Mouse (Mus musculus) intestine, embryonic 15.5 days (tissue): Measurements from ENCODE around the gene Lrrc8a. TPM values are rescaled to one million over a fixed set of nuclear protein-coding genes. Genes with fewer than 3 reads are reported as not detected.

Experiments
- ATAC-seq: fragments of 200-750 bp; cut with Nextera tagmentation; 2 replicates; pipeline ENCODE4 v1.8.0; 2017; ENCODE audit warnings: moderate TSS enrichment, moderate library complexity
- H3K27ac ChIP-seq: fragments of 300-500 bp; sonication (generic); 2 replicates; pipeline ENCODE4 v1.5.1; 2015; ENCODE audit warnings: mild to moderate bottlenecking, inconsistent platforms
- H3K27me3 ChIP-seq: fragments of 300-500 bp; sonication (generic); replicated peaks from 2 replicates; pipeline ENCODE4 v1.6.1; 2015; ENCODE audit warnings: inconsistent platforms
- H3K36me3 ChIP-seq: fragments of 300-500 bp; sonication (generic); 2 replicates; pipeline ENCODE4 v1.6.1; 2015; ENCODE audit warnings: inconsistent platforms
- H3K4me1 ChIP-seq: fragments of 300-500 bp; sonication (generic); replicated peaks from 2 replicates; pipeline ENCODE4 v1.6.1; 2015; ENCODE audit warnings: inconsistent platforms
- H3K4me2 ChIP-seq: fragments of 300-500 bp; sonication (generic); replicated peaks from 2 replicates; pipeline ENCODE4 v1.6.1; 2015; ENCODE audit warnings: mild to moderate bottlenecking, inconsistent platforms
- H3K4me3 ChIP-seq: fragments of 300-500 bp; sonication (generic); replicated peaks from 2 replicates; pipeline ENCODE4 v1.5.1; 2015; ENCODE audit warnings: inconsistent platforms
- H3K9ac ChIP-seq: fragments of 300-500 bp; sonication (generic); 2 replicates; pipeline ENCODE4 v1.6.1; 2015; ENCODE audit warnings: inconsistent platforms
- H3K9me3 ChIP-seq: fragments of 300-500 bp; sonication (generic); 2 replicates; pipeline ENCODE4 v1.6.1; 2016; ENCODE audit warnings: inconsistent platforms
- WGBS: fragments of 180-500 bp; shearing (Covaris S2); methylation state at CpG from one replicate; pipeline ENCODE4 v1.1.7; 2015; 5-methylcytosine and 5-hydroxymethylcytosine counted together
- polyA plus RNA-seq: library from polyadenylated mRNA; unstranded; fragments of >200 nt; fragmentation: Nextera tagmentation; extraction: Ambion mirVana; gene quantifications from 2 replicates; pipeline ENCODE4 v1.2.1, GENCODE M21; 2015

Lrrc8a gene
- polyA plus RNA-seq, 1 experiment from 2014 or later = 37.7 TPM

DNA sequence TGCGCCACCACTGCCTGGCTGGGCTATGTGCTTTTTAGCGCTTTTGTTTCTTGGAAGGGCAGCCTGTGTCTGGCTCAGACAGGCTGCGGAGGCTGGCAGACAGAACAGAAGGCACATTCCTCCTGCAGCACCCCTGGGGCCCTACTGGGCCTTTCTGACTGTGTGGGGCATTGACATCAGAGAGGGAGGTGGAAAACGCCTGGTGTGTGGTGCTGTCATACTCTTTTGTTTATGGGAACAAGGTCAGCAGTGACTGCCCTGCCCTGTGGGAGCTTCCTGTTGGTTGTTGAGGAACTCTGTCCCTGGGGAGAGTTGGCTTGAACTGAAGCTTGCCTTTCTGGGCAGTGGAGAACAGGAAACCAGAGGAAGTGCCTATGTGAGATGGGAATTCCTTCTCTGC is 5.0 kb downstream of the Lrrc8a start:
- Histone ChIP-seq H3K27ac (peak overlapping the region; percentile 6; the same call in 1 of the 2 replicates), H3K4me1 (peaks cover 26% of the 10 kb centered on the region), H3K36me3 (peaks cover 12% of the 10 kb centered on the region), H3K4me2 (no peak overlapping the region), H3K9me3 (no peaks in the 10 kb centered on the region), H3K4me3 (no peak overlapping the region), H3K27me3 (no peaks in the 10 kb centered on the region), H3K9ac (no peak overlapping the region)
- ATAC-seq = no peak
- 49% methylated on average over 4 of the region's 4 CpGs for WGBS

DNA sequence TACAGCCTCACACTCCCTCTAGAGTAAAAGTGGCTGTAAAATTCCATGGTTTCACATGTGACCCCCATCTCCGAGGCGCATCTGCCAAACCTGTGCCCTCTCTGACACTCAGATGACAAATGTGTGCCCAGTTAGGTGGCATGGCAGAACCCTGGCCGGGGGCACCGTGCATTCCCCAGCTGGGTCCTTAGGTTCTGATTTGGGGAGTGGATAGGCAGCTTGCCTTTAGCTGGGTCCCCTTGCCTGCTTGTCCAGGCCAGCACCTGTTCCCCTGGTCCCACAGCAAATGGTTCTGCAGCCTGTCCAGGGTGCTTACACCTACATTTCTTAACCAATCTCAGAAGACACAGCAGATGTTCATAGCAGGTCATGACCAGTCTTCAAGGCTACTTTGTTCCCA is 5.9 kb downstream of the Lrrc8a start:
- ATAC-seq = no peak
- Histone ChIP-seq H3K9ac (no peak overlapping the region), H3K4me1 (peaks cover 23% of the 10 kb centered on the region), H3K27ac (no peak overlapping the region), H3K36me3 (peaks cover 16% of the 10 kb centered on the region), H3K4me3 (no peak overlapping the region), H3K27me3 (no peaks in the 10 kb centered on the region), H3K4me2 (no peak overlapping the region), H3K9me3 (no peaks in the 10 kb centered on the region)
- 85% methylated on average over 4 of the region's 4 CpGs for WGBS

DNA sequence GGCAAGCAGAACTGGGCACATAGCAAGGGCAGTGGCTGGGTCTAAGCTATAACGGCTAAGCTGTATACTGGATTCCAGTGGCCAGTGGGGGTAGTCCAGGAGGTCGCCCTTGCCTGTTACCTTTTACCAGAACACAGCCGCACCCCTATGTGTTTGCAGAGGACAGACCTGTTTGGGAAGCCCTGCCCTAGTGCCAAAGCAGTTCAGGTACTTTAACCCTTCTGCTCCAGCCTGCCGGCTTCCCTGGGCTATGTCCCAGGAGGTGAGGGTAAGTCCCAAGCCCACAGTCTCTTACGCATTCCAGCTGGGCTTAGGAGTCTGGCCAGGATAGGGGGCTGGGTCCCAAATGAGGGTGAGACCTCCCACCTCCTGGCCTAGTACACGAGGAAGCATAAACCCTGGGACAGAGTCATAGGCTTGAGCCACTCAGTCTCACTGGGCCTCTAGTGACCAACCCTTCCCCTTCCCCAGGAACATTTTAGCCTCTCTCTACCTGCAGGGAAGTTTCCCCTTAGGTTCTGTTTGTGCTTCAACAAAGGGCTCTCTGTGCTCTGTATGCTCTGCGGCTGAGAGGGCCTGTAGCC is 7.2 kb downstream of the Lrrc8a start:
- H3K4me3 ChIP-seq = no peak overlapping the region
- no peak overlapping the region for H3K9ac ChIP-seq
- 0 out of 2 replicates have a peak overlapping the region, but pooled peaks have one; percentile 9 for H3K4me2 ChIP-seq
- no peaks in the 10 kb centered on the region for H3K27me3 ChIP-seq
- H3K4me1 ChIP-seq = peaks cover 10% of the 10 kb centered on the region; the same call in 1 of the 2 replicates
- H3K36me3 ChIP-seq = peaks cover 22% of the 10 kb centered on the region
- H3K27ac ChIP-seq = no peak overlapping the region
- WGBS = 44% methylated on average over 7 of the region's 7 CpGs
- ATAC-seq = peak; percentile 28; the same call in 1 of the 2 replicates
- H3K9me3 ChIP-seq = no peaks in the 10 kb centered on the region

DNA sequence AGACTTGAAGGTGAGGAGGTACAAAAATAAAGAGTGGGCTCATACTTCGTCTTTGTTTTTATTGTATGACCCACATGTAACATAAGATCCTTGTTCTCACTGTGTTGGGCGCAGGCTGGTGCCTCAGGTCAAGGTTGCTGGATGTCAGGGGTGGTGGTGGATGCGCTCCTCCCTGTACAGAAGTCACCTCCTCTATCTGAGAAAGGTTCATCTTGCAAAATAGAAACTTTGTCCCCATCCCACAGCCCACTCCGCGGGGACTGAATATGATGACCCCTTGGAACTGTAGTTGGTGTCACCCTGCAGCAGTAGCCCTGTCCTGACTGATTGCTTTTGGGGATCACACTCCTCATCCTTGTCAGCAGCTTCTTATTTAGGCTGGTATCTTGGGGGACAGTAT is 9.5 kb downstream of the Lrrc8a start:
- H3K9ac ChIP-seq = no peak overlapping the region
- WGBS = 89% methylated on average over 5 of the region's 5 CpGs
- H3K27ac ChIP-seq = no peak overlapping the region
- H3K4me3 ChIP-seq = no peak overlapping the region
- no peaks in the 10 kb centered on the region for H3K27me3 ChIP-seq
- peaks cover 16% of the 10 kb centered on the region for H3K4me1 ChIP-seq
- no peaks in the 10 kb centered on the region for H3K9me3 ChIP-seq
- H3K36me3 ChIP-seq = peaks cover 12% of the 10 kb centered on the region; the same call in 1 of the 2 replicates
- no peak for ATAC-seq
- no peak overlapping the region for H3K4me2 ChIP-seq

DNA sequence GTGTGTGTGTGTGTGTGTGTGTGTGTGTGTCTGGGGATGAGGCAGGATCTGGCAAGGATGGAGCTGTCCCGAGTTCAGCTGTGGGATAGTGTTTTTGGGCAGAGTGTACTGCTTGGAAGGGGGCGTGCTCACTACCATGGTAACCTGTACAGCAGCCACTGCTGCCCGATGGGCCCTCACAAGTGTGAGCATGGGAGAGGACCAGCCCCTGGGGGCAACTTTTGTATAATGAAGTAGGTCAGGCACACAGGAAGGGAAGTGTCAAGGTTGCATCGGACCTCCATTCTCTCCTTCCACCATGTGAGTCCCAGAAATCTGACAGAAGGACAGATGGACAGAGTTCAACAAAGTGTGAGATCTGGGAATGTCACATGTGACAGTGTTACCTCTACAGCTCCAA is 10.2 kb downstream of the Lrrc8a start:
- no peaks in the 10 kb centered on the region for H3K27me3 ChIP-seq
- H3K36me3 ChIP-seq = peaks cover 11% of the 10 kb centered on the region; the same call in 1 of the 2 replicates
- no peak overlapping the region for H3K9ac ChIP-seq
- no peak overlapping the region for H3K27ac ChIP-seq
- no peak overlapping the region for H3K4me2 ChIP-seq
- peaks cover 18% of the 10 kb centered on the region for H3K4me1 ChIP-seq
- no peaks in the 10 kb centered on the region for H3K9me3 ChIP-seq
- no peak for ATAC-seq
- no peak overlapping the region for H3K4me3 ChIP-seq
- 71% methylated on average over 4 of the region's 4 CpGs for WGBS

DNA sequence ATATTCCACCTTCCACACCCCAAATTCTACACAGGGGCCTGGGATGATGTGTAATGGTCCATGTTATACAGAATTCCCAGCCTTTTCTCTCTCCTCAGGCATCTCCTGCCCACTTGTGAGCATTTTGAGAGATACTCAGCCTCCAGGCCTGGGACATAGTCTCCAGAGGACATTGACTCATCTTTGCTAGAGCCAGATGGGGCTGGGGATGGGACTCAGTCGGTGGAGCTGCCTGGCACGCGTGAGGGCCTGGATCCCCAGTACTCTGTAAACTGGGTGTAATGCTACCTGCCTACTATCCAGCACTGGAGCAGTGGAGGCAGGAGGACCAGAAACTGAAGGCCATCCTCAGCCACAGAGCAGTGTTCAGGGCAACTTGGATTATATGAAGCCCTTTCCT is 11.7 kb downstream of the Lrrc8a start:
- ATAC-seq = no peak
- Histone ChIP-seq H3K4me3 (no peak overlapping the region), H3K4me1 (peaks cover 20% of the 10 kb centered on the region), H3K36me3 (peaks cover 11% of the 10 kb centered on the region; the same call in 1 of the 2 replicates), H3K27ac (no peak overlapping the region), H3K9ac (no peak overlapping the region), H3K4me2 (no peak overlapping the region), H3K9me3 (no peaks in the 10 kb centered on the region), H3K27me3 (no peaks in the 10 kb centered on the region)
- WGBS = 89% methylated on average over 3 of the region's 3 CpGs

GRCm38 (mm10) chr2:30250166-30251128 is 12.9 kb downstream of the Lrrc8a start:
- 86% methylated on average over 10 of the region's 10 CpGs for WGBS
- Histone ChIP-seq H3K27ac (no peak overlapping the region), H3K9me3 (no peaks in the 10 kb centered on the region), H3K4me3 (no peak overlapping the region), H3K9ac (no peak overlapping the region), H3K27me3 (no peaks in the 10 kb centered on the region), H3K36me3 (peaks cover 18% of the 10 kb centered on the region; the same call in 1 of the 2 replicates), H3K4me1 (peaks cover 16% of the 10 kb centered on the region), H3K4me2 (no peak overlapping the region)
- no peak for ATAC-seq

GRCm38 (mm10) chr2:30251417-30252104 is 14.0 kb downstream of the Lrrc8a start:
- Histone ChIP-seq H3K9ac (0 out of 2 replicates have a peak overlapping the region, but pooled peaks have one; percentile 2), H3K27me3 (no peaks in the 10 kb centered on the region)

GRCm38 (mm10) chr2:30252521-30252920 is 15.0 kb downstream of the Lrrc8a start:
- no peaks in the 10 kb centered on the region for H3K27me3 ChIP-seq
- no peak for ATAC-seq
- WGBS = 65% methylated on average over 3 of the region's 3 CpGs
- H3K36me3 ChIP-seq = peaks cover 36% of the 10 kb centered on the region
- no peak overlapping the region for H3K9ac ChIP-seq
- peak overlapping the region; percentile 83; the same call in 1 of the 2 replicates for H3K27ac ChIP-seq
- no peaks in the 10 kb centered on the region for H3K9me3 ChIP-seq
- no peak overlapping the region; the same call in 1 of the 2 replicates for H3K4me2 ChIP-seq
- H3K4me1 ChIP-seq = peaks cover 16% of the 10 kb centered on the region
- no peak overlapping the region for H3K4me3 ChIP-seq

More at GRCm38 (mm10) chr2:30251417-30252104, 14.0 kb downstream of the Lrrc8a start:
- H3K27ac ChIP-seq = peak overlapping the region; percentile 83
- 59% methylated on average over 5 of the region's 5 CpGs for WGBS
- peak; percentile 95 for ATAC-seq
- H3K36me3 ChIP-seq = peaks cover 29% of the 10 kb centered on the region
- H3K4me2 ChIP-seq = peak overlapping the region; percentile 34; the same call in 1 of the 2 replicates
- peaks cover 16% of the 10 kb centered on the region for H3K4me1 ChIP-seq
- no peaks in the 10 kb centered on the region for H3K9me3 ChIP-seq
- no peak overlapping the region for H3K4me3 ChIP-seq

- Histone ChIP-seq H3K4me2 (no peak overlapping the region), H3K9ac (no peak overlapping the region), H3K36me3 (peaks cover 31% of the 10 kb centered on the region), H3K4me3 (no peak overlapping the region), H3K4me1 (peaks cover 16% of the 10 kb centered on the region), H3K27me3 (no peaks in the 10 kb centered on the region), H3K9me3 (no peaks in the 10 kb centered on the region), H3K27ac (no peak overlapping the region)
- ATAC-seq = no peak
- 79% methylated on average over 5 of the region's 5 CpGs for WGBS
These were observed 16.3 kb downstream of the Lrrc8a start for GRCm38 (mm10) chr2:30253809-30254208.

DNA sequence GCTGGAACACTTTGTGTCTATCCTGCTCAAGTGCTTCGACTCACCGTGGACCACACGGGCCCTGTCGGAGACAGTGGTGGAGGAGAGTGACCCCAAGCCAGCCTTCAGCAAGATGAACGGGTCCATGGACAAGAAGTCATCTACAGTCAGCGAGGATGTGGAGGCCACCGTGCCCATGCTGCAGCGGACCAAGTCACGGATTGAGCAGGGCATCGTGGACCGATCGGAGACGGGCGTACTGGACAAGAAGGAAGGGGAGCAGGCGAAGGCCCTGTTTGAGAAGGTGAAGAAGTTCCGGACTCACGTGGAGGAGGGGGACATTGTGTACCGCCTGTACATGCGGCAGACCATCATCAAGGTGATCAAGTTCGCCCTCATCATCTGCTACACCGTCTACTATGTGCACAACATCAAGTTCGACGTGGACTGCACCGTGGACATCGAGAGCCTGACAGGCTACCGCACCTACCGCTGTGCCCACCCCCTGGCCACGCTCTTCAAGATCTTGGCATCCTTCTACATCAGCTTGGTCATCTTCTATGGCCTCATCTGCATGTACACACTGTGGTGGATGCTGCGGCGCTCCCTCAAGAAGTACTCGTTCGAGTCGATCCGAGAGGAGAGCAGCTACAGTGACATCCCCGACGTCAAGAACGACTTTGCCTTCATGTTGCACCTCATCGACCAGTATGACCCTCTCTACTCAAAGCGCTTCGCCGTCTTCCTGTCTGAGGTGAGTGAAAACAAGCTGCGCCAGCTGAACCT is 18.3 kb downstream of the Lrrc8a start:
- WGBS = 96% methylated on average over 42 of the region's 42 CpGs
- no peak overlapping the region for H3K9ac ChIP-seq
- H3K4me2 ChIP-seq = no peak overlapping the region
- peaks cover 33% of the 10 kb centered on the region for H3K36me3 ChIP-seq
- peaks cover 16% of the 10 kb centered on the region for H3K4me1 ChIP-seq
- no peak overlapping the region for H3K4me3 ChIP-seq
- ATAC-seq = no peak
- H3K9me3 ChIP-seq = no peaks in the 10 kb centered on the region
- H3K27ac ChIP-seq = no peak overlapping the region
- no peaks in the 10 kb centered on the region for H3K27me3 ChIP-seq
